Mouse (Mus musculus) embryonic facial prominence, embryonic 15.5 days (tissue): Measurements from ENCODE around the gene Klk9. TPM values are rescaled to one million over a fixed set of nuclear protein-coding genes. Genes with fewer than 3 reads are reported as not detected.

Experiments used
- ATAC-seq: fragments of 200-750 bp; cut with Nextera tagmentation; 2 replicates; pipeline ENCODE4 v1.8.0; 2017; ENCODE audit warnings: low read depth, moderate TSS enrichment; ENCODE audit not compliant: insufficient number of reproducible peaks, low FRiP score, low TSS enrichment
- H3K27ac ChIP-seq: fragments of 300-500 bp; sonication (generic); replicated peaks from 2 replicates; pipeline ENCODE4 v1.5.1; 2015; ENCODE audit warnings: mild to moderate bottlenecking, inconsistent platforms
- H3K27me3 ChIP-seq: fragments of 300-500 bp; sonication (generic); 2 replicates; pipeline ENCODE4 v1.6.1; 2015; ENCODE audit warnings: inconsistent platforms
- H3K36me3 ChIP-seq: fragments of 300-500 bp; sonication (generic); 2 replicates; pipeline ENCODE4 v1.6.1; 2015; ENCODE audit warnings: mild to moderate bottlenecking, inconsistent platforms
- H3K4me1 ChIP-seq: fragments of 300-500 bp; sonication (generic); 2 replicates; pipeline ENCODE4 v1.6.1; 2015; ENCODE audit warnings: inconsistent platforms
- H3K4me2 ChIP-seq: fragments of 300-500 bp; sonication (generic); replicated peaks from 2 replicates; pipeline ENCODE4 v1.6.1; 2015; ENCODE audit warnings: mild to moderate bottlenecking, inconsistent platforms
- H3K4me3 ChIP-seq: fragments of 300-500 bp; sonication (generic); replicated peaks from 2 replicates; pipeline ENCODE4 v1.5.1; 2015; ENCODE audit warnings: mild to moderate bottlenecking, inconsistent platforms
- H3K9ac ChIP-seq: fragments of 300-500 bp; sonication (generic); 2 replicates; pipeline ENCODE4 v1.6.1; 2015; ENCODE audit warnings: inconsistent platforms
- H3K9me3 ChIP-seq: fragments of 300-500 bp; sonication (generic); replicated peaks from 2 replicates; pipeline ENCODE4 v1.6.1; 2016; ENCODE audit warnings: inconsistent platforms
- WGBS: fragments of 180-500 bp; shearing (Covaris S2); methylation state at CpG from one replicate; pipeline ENCODE4 v1.1.7; 2015; 5-methylcytosine and 5-hydroxymethylcytosine counted together
- polyA plus RNA-seq: library from polyadenylated mRNA; unstranded; fragments of >200 nt; fragmentation: Nextera tagmentation; extraction: Ambion mirVana; gene quantifications from 2 replicates; pipeline ENCODE4 v1.2.1, GENCODE M21; 2015

The Klk9 gene
- polyA plus RNA-seq, 1 experiment from 2014 or later: 6.7 TPM

- H3K36me3 ChIP-seq: no peaks in the 10 kb centered on the region
- H3K27me3 ChIP-seq: no peaks in the 10 kb centered on the region
- no peak overlapping the region for H3K9ac ChIP-seq
- no peaks in the 10 kb centered on the region for H3K9me3 ChIP-seq
- H3K4me1 ChIP-seq: peaks cover 5% of the 10 kb centered on the region; the same call in 1 of the 2 replicates
- 36% methylated on average over 7 of the region's 7 CpGs for WGBS
- peak overlapping the region; percentile 17; the same call in 1 of the 2 replicates for H3K4me2 ChIP-seq
- peak overlapping the region; percentile 82 for H3K27ac ChIP-seq
- H3K4me3 ChIP-seq: no peak overlapping the region
- no peak for ATAC-seq
Measured at GRCm38 (mm10) chr7:43775311-43776057, 16.2 kb upstream of the Klk9 start.

DNA sequence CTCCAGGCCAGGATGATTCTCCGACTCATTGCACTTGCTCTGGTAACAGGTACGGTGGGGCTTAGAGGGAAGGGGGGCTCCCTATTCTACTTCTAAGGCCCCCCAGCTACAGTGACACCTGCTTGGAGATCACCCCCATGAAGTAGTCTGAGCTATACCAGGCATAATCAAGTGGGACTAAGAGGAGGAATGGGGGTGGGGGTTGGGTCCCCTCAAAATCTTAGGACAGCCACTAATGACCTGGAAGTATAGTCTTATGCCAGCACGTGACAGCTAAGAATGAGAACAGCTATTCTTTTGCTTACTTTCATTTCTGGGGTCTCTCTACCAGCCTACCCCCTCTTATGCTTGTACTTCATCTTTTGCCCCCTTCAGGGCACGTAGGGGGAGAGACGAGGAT, 15.2 kb upstream of the Klk9 start:
- no peaks in the 10 kb centered on the region for H3K36me3 ChIP-seq
- H3K9me3 ChIP-seq: no peaks in the 10 kb centered on the region
- H3K4me1 ChIP-seq: peaks cover 10% of the 10 kb centered on the region; the same call in 1 of the 2 replicates
- no peak overlapping the region for H3K9ac ChIP-seq
- 79% methylated on average over 5 of the region's 5 CpGs for WGBS
- peak overlapping the region; percentile 4; the same call in 1 of the 2 replicates for H3K4me2 ChIP-seq
- no peak overlapping the region for H3K4me3 ChIP-seq
- no peaks in the 10 kb centered on the region for H3K27me3 ChIP-seq
- peak overlapping the region; percentile 79 for H3K27ac ChIP-seq
- ATAC-seq: no peak

- Histone ChIP-seq H3K9me3 (no peaks in the 10 kb centered on the region), H3K27me3 (no peaks in the 10 kb centered on the region), H3K36me3 (no peaks in the 10 kb centered on the region), H3K27ac (no peak overlapping the region), H3K4me2 (no peak overlapping the region), H3K4me3 (no peak overlapping the region), H3K9ac (no peak overlapping the region), H3K4me1 (peaks cover 13% of the 10 kb centered on the region; the same call in 1 of the 2 replicates)
- ATAC-seq: no peak
- 86% methylated on average over 12 of the region's 12 CpGs for WGBS
Measured at GRCm38 (mm10) chr7:43777423-43777822, 14.3 kb upstream of the Klk9 start.

DNA sequence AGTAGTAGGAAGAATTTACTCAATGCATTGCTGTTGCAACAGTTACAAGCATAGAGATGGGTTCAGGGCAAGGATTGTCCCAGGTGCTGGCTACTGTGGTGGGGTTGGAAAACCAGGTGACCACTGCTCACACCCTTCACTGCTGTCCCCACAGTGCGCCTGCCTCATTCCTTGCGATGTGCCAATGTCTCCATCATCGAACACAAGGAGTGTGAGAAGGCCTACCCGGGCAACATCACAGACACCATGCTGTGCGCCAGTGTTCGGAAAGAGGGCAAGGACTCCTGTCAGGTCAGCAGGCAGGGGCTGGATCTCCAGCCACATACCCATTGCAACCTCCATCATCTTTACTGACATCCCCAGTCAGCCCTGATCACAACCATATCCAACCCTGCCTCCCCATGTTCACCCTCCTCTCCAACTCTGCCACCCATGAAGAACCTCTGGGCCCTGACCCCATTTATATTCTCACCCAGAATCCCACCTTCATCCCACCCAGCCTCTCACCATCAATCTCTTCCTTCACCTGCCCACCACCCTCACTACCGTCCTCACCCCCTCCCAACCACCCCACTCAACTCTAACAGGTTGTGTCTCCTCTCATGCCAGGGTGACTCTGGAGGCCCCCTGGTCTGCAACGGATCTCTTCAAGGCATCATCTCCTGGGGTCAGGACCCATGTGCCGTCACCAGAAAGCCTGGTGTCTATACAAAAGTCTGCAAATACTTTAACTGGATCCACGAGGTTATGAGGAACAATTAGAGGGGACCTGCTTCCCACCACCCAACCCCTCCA, 13.3 kb upstream of the Klk9 start:
- no peak overlapping the region for H3K4me2 ChIP-seq
- H3K4me3 ChIP-seq: no peak overlapping the region
- no peak overlapping the region for H3K9ac ChIP-seq
- H3K27me3 ChIP-seq: peaks cover 3% of the 10 kb centered on the region; the same call in 1 of the 2 replicates
- no peak overlapping the region for H3K27ac ChIP-seq
- ATAC-seq: no peak
- H3K36me3 ChIP-seq: no peaks in the 10 kb centered on the region
- H3K4me1 ChIP-seq: peaks cover 18% of the 10 kb centered on the region
- 86% methylated on average over 10 of the region's 10 CpGs for WGBS
- no peaks in the 10 kb centered on the region for H3K9me3 ChIP-seq

- WGBS: 39% methylated on average over 6 of the region's 6 CpGs
- H3K27ac ChIP-seq: peak overlapping the region; percentile 81
Measured at GRCm38 (mm10) chr7:43780241-43780640, 11.4 kb upstream of the Klk9 start.

DNA sequence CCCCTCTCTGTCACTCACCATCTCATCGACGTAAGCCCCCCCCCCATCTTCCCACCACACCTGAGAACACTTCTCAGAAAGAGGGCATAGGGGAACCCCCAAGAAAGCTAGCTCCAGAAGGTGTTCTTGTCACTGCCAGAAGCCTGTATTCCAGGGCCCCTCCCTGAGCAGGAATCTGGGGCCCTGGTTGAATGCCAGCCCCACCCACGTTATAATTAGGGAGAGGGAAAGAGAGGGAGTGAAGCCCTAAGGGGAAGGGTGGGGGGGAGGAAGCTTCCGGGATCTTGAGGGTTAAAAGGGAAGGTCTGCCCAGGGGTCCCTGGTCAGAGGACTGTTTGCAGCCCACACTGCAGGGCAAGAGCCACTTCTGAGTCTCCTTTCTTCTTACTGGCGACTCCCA, 10.9 kb upstream of the Klk9 start, which contains the start of gene Klk10:
Gene Klk10, plus strand, starts transcription at position 290 of the 400 bp plus-strand sequence.
- Histone ChIP-seq H3K9me3 (no peaks in the 10 kb centered on the region), H3K27ac (peak within 1 kb of the TSS; percentile 81), H3K27me3 (peaks cover 7% of the 10 kb centered on the region; the same call in 1 of the 2 replicates), H3K4me2 (peak within 1 kb of the TSS; percentile 62; the same call in 1 of the 2 replicates), H3K4me3 (peak within 1 kb of the TSS; percentile 13; the same call in 1 of the 2 replicates), H3K9ac (no peak within 1 kb of the TSS), H3K4me1 (peaks cover 15% of the 10 kb centered on the region), H3K36me3 (no peaks in the 10 kb centered on the region)
- ATAC-seq: no peak
- 31% methylated on average over 5 of the region's 5 CpGs for WGBS

More at GRCm38 (mm10) chr7:43780241-43780640, 11.4 kb upstream of the Klk9 start:
- peaks cover 15% of the 10 kb centered on the region for H3K4me1 ChIP-seq
- no peak overlapping the region for H3K4me2 ChIP-seq
- H3K4me3 ChIP-seq: no peak overlapping the region
- no peaks in the 10 kb centered on the region for H3K36me3 ChIP-seq
- H3K9me3 ChIP-seq: no peaks in the 10 kb centered on the region
- no peak for ATAC-seq
- peaks cover 7% of the 10 kb centered on the region; the same call in 1 of the 2 replicates for H3K27me3 ChIP-seq
- no peak overlapping the region for H3K9ac ChIP-seq

DNA sequence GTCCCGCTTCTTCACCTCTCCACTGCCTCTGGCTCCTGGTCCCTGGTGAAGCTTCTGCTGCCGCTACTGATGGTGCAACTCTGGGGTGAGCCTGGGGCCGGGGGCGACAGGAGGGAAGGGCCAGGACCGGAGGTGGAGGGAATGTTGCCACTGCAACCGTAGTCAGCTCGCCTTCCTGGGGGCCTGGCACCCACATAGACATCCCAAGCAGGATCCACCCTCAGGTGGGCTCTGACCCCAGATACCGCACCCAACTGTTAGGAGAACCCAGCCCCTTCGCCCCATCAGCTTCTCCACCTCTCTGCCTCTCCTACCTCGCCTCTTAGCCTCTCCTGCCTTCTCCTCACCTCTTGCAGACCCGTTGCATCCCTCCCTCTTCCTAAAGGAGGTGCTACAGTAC, 10.2 kb upstream of the Klk9 start:
- H3K4me3 ChIP-seq: peak overlapping the region; percentile 13; the same call in 1 of the 2 replicates
- ATAC-seq: no peak
- H3K4me1 ChIP-seq: peaks cover 15% of the 10 kb centered on the region
- H3K36me3 ChIP-seq: no peaks in the 10 kb centered on the region
- H3K4me2 ChIP-seq: peak overlapping the region; percentile 62; the same call in 1 of the 2 replicates
- H3K27ac ChIP-seq: peak overlapping the region; percentile 81
- H3K9me3 ChIP-seq: no peaks in the 10 kb centered on the region
- 71% methylated on average over 11 of the region's 11 CpGs for WGBS
- H3K9ac ChIP-seq: no peak overlapping the region
- peaks cover 7% of the 10 kb centered on the region; the same call in 1 of the 2 replicates for H3K27me3 ChIP-seq

DNA sequence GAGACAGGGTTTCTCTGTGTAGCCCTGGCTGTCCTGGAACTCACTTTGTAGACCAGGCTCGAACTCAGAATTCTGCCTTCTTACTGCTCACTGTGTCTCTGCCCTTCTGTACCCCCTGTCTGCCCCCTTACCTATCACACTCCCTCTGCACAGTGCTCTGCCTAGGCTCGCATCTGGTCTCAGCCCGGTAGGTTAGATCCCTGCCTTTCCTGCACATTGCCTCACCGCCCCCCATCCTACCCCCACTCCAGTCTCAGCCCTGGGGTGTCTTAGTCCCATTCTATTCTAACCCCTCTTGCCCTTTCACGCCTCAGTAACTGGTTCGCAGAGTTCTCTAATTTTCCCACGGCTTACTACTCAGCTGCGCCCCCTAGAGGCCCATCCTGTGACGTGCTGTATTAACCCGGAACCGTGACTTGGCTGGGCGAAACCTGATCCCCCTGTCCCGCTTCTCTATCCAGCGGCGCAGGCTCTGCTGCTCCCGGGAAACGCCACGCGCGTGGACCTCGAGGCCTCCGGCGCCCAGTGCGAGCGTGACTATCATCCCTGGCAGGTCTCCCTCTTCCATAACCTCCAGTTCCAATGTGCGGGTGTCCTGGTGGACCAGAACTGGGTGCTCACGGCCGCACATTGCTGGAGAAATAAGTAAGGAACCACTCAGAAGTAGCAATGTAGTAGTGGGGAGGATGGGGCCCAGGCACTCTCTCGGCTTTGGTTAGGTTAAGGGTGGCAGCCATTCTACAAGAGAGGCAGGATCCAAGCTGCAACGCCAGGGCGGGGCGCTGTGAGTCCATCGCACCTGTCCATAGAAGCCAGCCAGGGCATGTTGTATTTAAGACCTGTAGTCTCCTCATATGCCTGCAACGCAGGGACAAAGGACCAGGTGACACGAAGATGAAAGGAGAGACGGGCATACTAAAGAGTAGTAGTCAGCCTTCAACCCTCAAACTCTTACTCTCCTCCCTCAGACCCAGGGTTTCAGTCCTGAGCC, 9.1 kb upstream of the Klk9 start:
- peaks cover 15% of the 10 kb centered on the region for H3K4me1 ChIP-seq
- H3K9me3 ChIP-seq: no peaks in the 10 kb centered on the region
- H3K27ac ChIP-seq: peak overlapping the region; percentile 49; the same call in 1 of the 2 replicates
- H3K4me3 ChIP-seq: peak overlapping the region; percentile 35
- peak; percentile 60; the same call in 1 of the 2 replicates for ATAC-seq
- H3K9ac ChIP-seq: 0 out of 2 replicates have a peak overlapping the region, but pooled peaks have one; percentile 23
- peak overlapping the region; percentile 62 for H3K4me2 ChIP-seq
- WGBS: 6% methylated on average over 36 of the region's 36 CpGs
- peaks cover 7% of the 10 kb centered on the region; the same call in 1 of the 2 replicates for H3K27me3 ChIP-seq
- H3K36me3 ChIP-seq: no peaks in the 10 kb centered on the region

DNA sequence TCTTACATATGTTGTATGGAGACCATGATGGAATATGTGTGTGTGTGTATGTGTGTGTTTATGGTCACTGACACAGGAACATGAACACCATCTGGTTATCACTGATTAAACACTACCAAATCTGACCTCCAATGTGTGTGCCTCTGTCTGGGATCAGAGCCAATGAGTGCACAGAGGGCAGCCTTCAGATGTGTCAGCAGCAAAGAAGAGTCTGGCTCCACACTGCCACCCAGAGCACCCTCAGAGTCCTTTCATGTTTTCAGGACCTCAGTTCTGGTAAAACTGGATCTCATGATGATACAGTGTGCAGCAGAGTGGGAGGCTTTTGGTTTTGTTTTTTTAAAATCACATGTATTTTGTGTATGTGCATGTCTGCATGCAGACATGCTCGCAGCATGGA, 6.4 kb upstream of the Klk9 start:
- Histone ChIP-seq H3K36me3 (no peaks in the 10 kb centered on the region), H3K4me1 (peaks cover 15% of the 10 kb centered on the region), H3K9ac (no peak overlapping the region), H3K27ac (no peak overlapping the region), H3K27me3 (peaks cover 7% of the 10 kb centered on the region; the same call in 1 of the 2 replicates), H3K9me3 (no peaks in the 10 kb centered on the region), H3K4me3 (no peak overlapping the region), H3K4me2 (no peak overlapping the region)
- 70% methylated on average over 1 of the region's 1 CpGs for WGBS
- ATAC-seq: no peak

DNA sequence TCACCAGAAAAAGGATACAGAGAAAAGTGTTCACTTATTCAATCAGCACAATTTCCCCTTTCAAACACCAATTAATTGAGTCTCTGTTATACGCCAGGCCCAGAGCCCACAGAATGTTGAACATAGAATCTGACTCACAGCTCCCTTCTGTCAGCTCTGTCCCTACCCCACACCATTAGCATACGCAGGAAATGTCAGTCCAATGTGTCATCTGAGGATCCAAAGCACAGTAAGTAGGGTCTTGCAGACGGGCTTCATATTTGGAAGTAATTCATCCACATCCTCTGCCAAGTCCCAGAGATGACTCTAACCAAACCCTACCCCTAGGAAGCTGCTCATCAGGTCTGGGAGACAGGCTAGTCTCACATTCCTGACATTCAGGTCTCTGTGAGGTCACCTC, 3.6 kb upstream of the Klk9 start:
- Histone ChIP-seq H3K4me1 (no peaks in the 10 kb centered on the region), H3K4me3 (no peak overlapping the region), H3K36me3 (no peaks in the 10 kb centered on the region), H3K9ac (no peak overlapping the region), H3K4me2 (no peak overlapping the region), H3K9me3 (no peaks in the 10 kb centered on the region), H3K27me3 (peaks cover 7% of the 10 kb centered on the region; the same call in 1 of the 2 replicates), H3K27ac (no peak overlapping the region)
- ATAC-seq: no peak
- 56% methylated on average over 3 of the region's 3 CpGs for WGBS
